Mouse (Mus musculus) lung, postnatal 0 days (tissue): Measurements from ENCODE around the gene Kazn.

Source experiments
- CTCF ChIP-seq: IDR thresholded peaks from 2 replicates; pipeline ENCODE4 v1.5.1; 2016; ENCODE audit warnings: antibody characterized with exemption, mild to moderate bottlenecking
- EP300 ChIP-seq: IDR thresholded peaks from 2 replicates; pipeline ENCODE4 v1.6.1; 2016; ENCODE audit warnings: antibody characterized with exemption, mild to moderate bottlenecking, control low read depth

DNA sequence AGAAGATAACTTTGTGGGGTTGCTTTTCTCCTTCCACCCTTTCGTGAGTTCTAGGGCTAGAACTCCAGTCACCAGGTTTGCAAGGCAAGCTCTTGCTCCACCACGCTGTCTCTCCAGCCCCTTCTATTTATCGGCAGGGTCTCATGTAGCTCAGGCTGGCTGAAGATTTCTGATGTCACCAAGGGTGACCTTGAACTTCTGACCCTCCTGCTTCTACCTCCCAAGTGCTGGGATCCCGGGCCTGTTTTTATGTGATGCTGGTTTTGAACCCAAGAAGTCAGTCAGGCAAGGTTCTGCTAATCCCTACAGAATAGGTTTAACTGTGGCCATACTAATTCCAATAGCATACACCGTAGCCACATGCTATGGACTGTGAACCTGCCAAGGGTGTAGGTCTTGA lies 5.4 kb upstream of the Kazn start:
- TF ChIP-seq CTCF = no peak
- TF ChIP-seq EP300 = no peak
